Comparison of ENCODE assay signal across 21 mouse cellular contexts in genomic region chr10:22265060-22265459, GRCm38 (mm10).
DNase-seq lines count a peak whose midpoint lies in the region; ATAC-seq lines count a peak whose summit lies in the region.
"Had no signal": no experiment of that assay in that cellular context is flagged by ENCODE, and none has a peak within 500 bp of the region (broad histone marks: within the 10 kb centered on the region; RNA-seq: fewer than 3 reads in every experiment).

No protein-coding gene starts in this region.

- no peak overlapping the region for H3K9ac ChIP-seq in intestine, embryonic 14.5 days (ENCODE audit: low read length)
- H3K9ac ChIP-seq in intestine, embryonic 16.5 days (ENCODE audit: low read depth, low read length): no peak overlapping the region
- no peak overlapping the region for H3K9ac ChIP-seq in midbrain, embryonic 11.5 days (ENCODE audit: low read length)
- H3K9ac ChIP-seq in midbrain, embryonic 14.5 days (replicated peaks; ENCODE audit: low read length): no peak overlapping the region

- DNase-seq in heart, adult 11 months: peak; percentile 75
- no peak for DNase-seq in heart, adult 18-20 months
- DNase-seq in intestine, embryonic 14.5 days (ENCODE audit: low spot score): peak; percentile 10
- peak; percentile 64 for DNase-seq in midbrain, embryonic 11.5 days (ENCODE audit: low spot score, missing footprints)
- no peak for DNase-seq in midbrain, embryonic 14.5 days
- DNase-seq: adrenal gland, adult 2 months; adrenal gland, adult 8-10 months; adrenal gland, postnatal 10 days; adrenal gland, postnatal 14 days; adrenal gland, postnatal 25 days; adrenal gland, postnatal 36 days; B cell, adult 2 months; cerebellum, adult 11 months; cerebellum, adult 11-12 months; cerebellum, adult 18-20 months had no signal

- no peak overlapping the region for H3K27ac ChIP-seq in intestine, embryonic 14.5 days (ENCODE audit: low read depth)
- no peak overlapping the region for H3K27ac ChIP-seq in intestine, embryonic 16.5 days (ENCODE audit: low read length)
- H3K27ac ChIP-seq in midbrain, embryonic 11.5 days (ENCODE audit: low read depth, low read length): no peak overlapping the region
- no peak overlapping the region for H3K27ac ChIP-seq in midbrain, embryonic 14.5 days (replicated peaks; ENCODE audit: low read depth, low read length)

- H3K9me3 ChIP-seq in intestine, embryonic 14.5 days (ENCODE audit: control insufficient read depth, low read length): peaks cover 3% of the 10 kb centered on the region; the same call in 1 of the 2 replicates
- no peaks in the 10 kb centered on the region for H3K9me3 ChIP-seq in intestine, embryonic 16.5 days (ENCODE audit: control insufficient read depth, low read length)
- no peaks in the 10 kb centered on the region for H3K9me3 ChIP-seq in midbrain, embryonic 11.5 days (ENCODE audit: control insufficient read depth, low read length)
- H3K9me3 ChIP-seq in midbrain, embryonic 14.5 days (ENCODE audit: control insufficient read depth, low read length): peaks cover 4% of the 10 kb centered on the region; the same call in 1 of the 2 replicates
- H3K9me3 ChIP-seq: G1E had no signal

- H3K27me3 ChIP-seq in intestine, embryonic 14.5 days (replicated peaks; ENCODE audit: control insufficient read depth, insufficient read depth, low read length): no peaks in the 10 kb centered on the region
- no peaks in the 10 kb centered on the region for H3K27me3 ChIP-seq in intestine, embryonic 16.5 days (replicated peaks; ENCODE audit: control insufficient read depth, insufficient read depth, low read length)
- H3K27me3 ChIP-seq in midbrain, embryonic 11.5 days (ENCODE audit: control insufficient read depth, insufficient read depth, low read length): no peaks in the 10 kb centered on the region
- no peaks in the 10 kb centered on the region for H3K27me3 ChIP-seq in midbrain, embryonic 14.5 days (ENCODE audit: control insufficient read depth, insufficient read depth, low read length)
- H3K27me3 ChIP-seq: CH12.LX, Patski had no signal

- 88% methylated on average over 8 of the region's 8 CpGs for WGBS in intestine, embryonic 14.5 days
- 93% methylated on average over 8 of the region's 8 CpGs for WGBS in intestine, embryonic 16.5 days
- WGBS in midbrain, embryonic 11.5 days: 89% methylated on average over 8 of the region's 8 CpGs
- WGBS in midbrain, embryonic 14.5 days: 95% methylated on average over 8 of the region's 8 CpGs

- no peak overlapping the region for H3K4me2 ChIP-seq in intestine, embryonic 14.5 days (ENCODE audit: low read length)
- no peak overlapping the region for H3K4me2 ChIP-seq in intestine, embryonic 16.5 days (ENCODE audit: low read depth, low read length)
- H3K4me2 ChIP-seq in midbrain, embryonic 11.5 days: no peak overlapping the region
- no peak overlapping the region for H3K4me2 ChIP-seq in midbrain, embryonic 14.5 days (ENCODE audit: low read length)

- no peaks in the 10 kb centered on the region for H3K36me3 ChIP-seq in intestine, embryonic 14.5 days (ENCODE audit: control insufficient read depth, insufficient read depth, low read length)
- H3K36me3 ChIP-seq in intestine, embryonic 16.5 days (ENCODE audit: control insufficient read depth, insufficient read depth, low read length): no peaks in the 10 kb centered on the region
- H3K36me3 ChIP-seq in midbrain, embryonic 11.5 days (ENCODE audit: control insufficient read depth, insufficient read depth, low read length): no peaks in the 10 kb centered on the region
- H3K36me3 ChIP-seq in midbrain, embryonic 14.5 days (ENCODE audit: control insufficient read depth, insufficient read depth, low read length): no peaks in the 10 kb centered on the region
- H3K36me3 ChIP-seq: G1E had no signal

- H3K4me1 ChIP-seq in intestine, embryonic 14.5 days (replicated peaks; ENCODE audit: control insufficient read depth, insufficient read depth, low read length): no peaks in the 10 kb centered on the region
- H3K4me1 ChIP-seq in intestine, embryonic 16.5 days (ENCODE audit: control insufficient read depth, insufficient read depth, low read length): no peaks in the 10 kb centered on the region
- H3K4me1 ChIP-seq in midbrain, embryonic 11.5 days (ENCODE audit: control insufficient read depth, insufficient read depth, low read length): no peaks in the 10 kb centered on the region
- H3K4me1 ChIP-seq in midbrain, embryonic 14.5 days (ENCODE audit: control insufficient read depth, insufficient read depth, low read length): no peaks in the 10 kb centered on the region

- ATAC-seq in intestine, embryonic 14.5 days (replicated peaks; ENCODE audit: low FRiP score, low TSS enrichment, low read depth): no peak
- no peak for ATAC-seq in intestine, embryonic 16.5 days
- ATAC-seq in midbrain, embryonic 11.5 days (ENCODE audit: low FRiP score): no peak
- ATAC-seq in midbrain, embryonic 14.5 days (ENCODE audit: low FRiP score, low TSS enrichment): no peak
- ATAC-seq: activated CD4-positive, CD25-positive, alpha-beta regulatory T cell, adult 4 months; CD4-positive, CD25-positive, alpha-beta regulatory T cell, adult 4 months; Patski had no signal

- no peak overlapping the region for H3K4me3 ChIP-seq in intestine, embryonic 14.5 days (ENCODE audit: low read depth, low read length)
- no peak overlapping the region for H3K4me3 ChIP-seq in intestine, embryonic 16.5 days (ENCODE audit: low read length)
- no peak overlapping the region for H3K4me3 ChIP-seq in midbrain, embryonic 11.5 days (ENCODE audit: low read depth, low read length)
- no peak overlapping the region for H3K4me3 ChIP-seq in midbrain, embryonic 14.5 days (replicated peaks; ENCODE audit: low read depth, low read length)

Comparison
In these comparisons a context has a peak if more than half of its experiments do, and no peak if none do; other contexts are left out.
1. DNase-seq: peak in heart, adult 11 months (single experiment), intestine, embryonic 14.5 days (single experiment) and midbrain, embryonic 11.5 days (single experiment); none in heart, adult 18-20 months (0 of 2) and midbrain, embryonic 14.5 days (single experiment).